Mouse (Mus musculus) cerebellum, postnatal 14 days (tissue): Measurements from ENCODE around the gene Spryd4.
A peak's percentile ranks its signal among the peaks of the same experiment; 100 is the strongest.
"Not testable (repeated sequence)": the region's sequence is repeated elsewhere in the genome, so short reads cannot be mapped to it uniquely, and the experiment has no call there.

Experiments used
- DNase-seq, 2 experiments: peaks; one replicate each; pipeline ENCODE4 v3.0.0; 2021; ENCODE audit warnings: mixed read lengths in 2 of 2

Spryd4 gene

DNA sequence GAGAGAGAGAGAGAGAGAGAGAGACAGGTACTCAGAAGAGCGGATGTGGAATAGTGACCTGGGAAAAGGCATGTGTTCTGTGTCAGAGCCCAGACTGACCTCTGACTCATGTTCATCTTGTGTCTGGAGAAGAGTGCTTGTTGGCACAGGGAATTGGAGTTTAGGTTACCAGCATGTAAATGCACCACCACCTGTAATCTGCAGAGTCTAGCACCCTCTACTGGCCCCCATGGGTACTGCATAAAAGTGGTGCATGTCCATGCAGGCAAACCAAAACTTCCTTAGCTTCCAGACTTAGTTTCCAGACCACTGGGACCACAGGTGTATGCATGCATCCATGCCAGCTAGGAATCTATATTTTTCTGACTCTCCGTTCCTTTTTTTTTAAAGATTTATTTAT is 25.6 kb downstream of the Spryd4 start:
- DNase-seq, result peak; percentile 87 to 92

DNA sequence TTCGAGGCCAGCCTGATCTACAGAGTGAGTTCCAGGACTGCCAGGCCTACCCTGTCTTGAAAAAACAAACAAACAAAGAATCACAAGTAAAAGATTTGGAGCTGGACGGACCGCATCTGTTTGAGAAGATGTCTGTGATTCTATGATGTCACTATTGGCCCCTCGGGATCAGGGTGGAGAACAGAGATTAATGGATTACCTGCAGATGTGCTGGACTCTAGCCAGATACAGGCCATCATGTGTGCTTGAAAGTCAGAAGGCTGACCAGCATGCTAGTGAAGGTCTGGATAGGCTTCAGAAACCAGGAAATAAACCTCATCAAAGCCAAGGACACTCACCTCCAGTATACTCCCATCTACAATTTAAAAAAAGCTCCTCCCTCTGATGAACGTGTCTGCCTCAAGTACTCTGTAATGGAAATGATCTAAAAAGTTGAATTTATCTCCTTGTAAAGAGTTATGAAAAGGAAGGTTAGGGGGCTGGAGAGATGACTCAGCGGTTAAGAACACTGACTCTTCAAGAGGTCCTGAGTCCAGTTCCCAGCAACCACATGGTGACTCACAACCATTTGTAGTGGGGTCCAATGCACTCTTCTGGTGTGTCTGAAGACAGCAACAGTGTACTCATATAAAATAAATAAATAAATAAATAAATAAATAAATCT is 26.2 kb downstream of the Spryd4 start:
- DNase-seq, result no peak

DNA sequence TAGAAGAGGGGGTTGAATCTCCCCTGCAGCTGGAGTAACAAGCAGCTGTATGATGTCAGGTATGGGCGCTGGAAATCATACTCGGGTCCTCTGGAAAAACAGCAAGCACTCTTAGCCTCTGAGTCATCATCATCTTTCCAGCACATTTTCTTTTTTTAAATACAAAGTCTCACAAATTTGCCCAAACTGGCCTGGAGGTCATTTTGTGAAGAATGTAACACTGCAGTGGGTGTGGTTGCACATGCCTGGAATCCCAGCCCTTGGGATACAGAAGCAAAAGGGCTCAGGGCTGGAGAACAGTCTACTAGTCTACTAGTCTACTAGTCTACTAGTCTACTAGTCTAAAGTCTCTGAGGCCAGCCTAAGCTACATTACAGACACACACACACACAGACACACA is 27.3 kb downstream of the Spryd4 start:
- DNase-seq, result no peak

DNA sequence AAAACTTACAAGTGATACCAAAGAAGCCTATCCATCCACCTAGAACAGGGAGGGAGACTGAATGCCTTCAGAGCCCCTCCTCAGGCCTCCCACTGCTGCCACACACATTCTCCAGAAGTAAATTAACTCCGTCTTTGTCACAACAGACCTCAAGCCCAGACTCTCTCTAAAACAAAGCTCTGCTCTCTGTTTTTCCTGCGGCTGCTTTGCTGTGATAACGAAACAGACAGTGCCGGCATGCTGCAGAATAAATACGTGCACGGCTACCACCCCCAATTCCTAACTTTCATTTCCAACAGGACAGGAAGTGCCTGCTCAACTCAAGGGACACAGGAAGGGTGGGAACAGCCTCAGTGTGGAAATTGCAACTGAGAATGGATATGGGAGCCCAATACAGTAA is 31.6 kb downstream of the Spryd4 start, which contains the start of gene Rbms2:
Gene Rbms2 (minus strand): TSS at position 309 of the 400 bp plus-strand sequence.
- no peak for DNase-seq

DNA sequence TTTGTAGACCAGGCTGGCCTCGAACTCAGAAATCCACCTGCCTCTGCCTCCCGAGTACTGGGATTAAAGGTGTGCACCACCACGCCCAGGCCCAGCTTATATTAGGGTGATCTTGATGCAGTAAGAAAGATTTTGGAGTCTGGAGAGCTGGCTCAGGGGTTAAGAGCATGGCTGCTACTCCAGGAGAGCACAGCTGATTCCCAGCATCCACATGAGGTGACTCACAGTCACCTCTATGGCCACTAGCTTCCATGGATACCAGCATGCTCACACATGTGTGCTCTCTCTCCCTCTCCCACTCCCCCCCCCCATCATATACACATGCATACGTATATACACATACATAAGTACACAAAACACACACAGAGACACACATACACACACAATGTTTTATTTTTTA is 34.3 kb downstream of the Spryd4 start:
- no peak for DNase-seq

DNA sequence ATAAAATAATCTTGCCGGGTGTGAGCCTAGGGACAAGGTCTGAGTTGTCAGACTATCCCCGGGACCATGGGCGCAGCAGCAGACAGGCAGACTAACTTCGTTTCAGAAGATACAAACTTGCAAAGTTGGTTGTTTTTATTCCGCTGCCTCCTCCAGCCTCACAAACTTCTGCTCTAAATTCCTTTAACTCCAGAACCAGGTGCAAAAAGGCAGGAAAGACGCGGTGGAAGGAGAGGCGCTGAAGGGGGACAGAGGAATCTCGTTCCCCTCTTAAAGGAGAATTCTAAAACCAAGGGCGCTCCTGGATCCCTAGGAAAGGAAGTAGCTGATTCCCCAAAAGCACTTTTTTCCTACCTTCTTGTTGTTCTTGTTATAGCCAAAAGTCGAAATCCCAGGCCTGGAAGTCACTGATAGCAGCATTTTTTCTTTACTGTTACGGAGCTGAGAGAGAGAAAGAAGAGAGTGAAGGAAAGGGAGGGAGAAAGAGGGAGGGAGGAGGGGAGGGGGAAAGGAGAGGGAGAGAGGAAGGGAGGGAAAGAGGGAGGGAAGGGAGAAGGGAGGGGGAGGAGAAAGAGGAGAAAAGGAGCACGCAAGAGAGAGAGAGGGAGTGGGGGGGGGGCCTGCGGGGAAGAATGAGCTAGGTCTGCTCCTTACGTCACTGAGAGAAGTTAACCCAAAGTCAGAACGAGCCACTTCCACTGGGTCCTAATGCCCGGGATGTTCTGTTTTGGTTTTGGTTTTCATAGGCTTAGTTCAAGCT is 35.4 kb downstream of the Spryd4 start:
- peak; percentile 69 to 71 for DNase-seq

DNA sequence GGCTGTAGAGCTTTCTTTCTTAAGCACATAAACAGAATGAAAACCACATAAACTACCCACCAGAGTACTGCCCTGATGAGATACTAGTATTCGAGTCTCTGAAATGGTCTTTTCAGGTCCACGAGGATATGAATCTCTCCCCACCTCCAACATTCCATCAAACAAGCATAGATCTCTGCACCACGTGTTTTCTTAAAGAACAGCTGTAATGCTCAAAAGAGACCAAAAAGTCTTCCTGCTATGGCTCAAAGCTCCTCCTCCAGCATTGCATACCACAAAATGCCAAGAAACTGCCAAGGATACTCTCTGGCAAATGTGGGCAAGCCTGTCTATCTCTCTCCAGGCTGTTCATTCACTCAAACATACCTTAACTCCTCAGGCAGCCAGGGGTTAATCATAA is 36.3 kb downstream of the Spryd4 start:
- no peak for DNase-seq

DNA sequence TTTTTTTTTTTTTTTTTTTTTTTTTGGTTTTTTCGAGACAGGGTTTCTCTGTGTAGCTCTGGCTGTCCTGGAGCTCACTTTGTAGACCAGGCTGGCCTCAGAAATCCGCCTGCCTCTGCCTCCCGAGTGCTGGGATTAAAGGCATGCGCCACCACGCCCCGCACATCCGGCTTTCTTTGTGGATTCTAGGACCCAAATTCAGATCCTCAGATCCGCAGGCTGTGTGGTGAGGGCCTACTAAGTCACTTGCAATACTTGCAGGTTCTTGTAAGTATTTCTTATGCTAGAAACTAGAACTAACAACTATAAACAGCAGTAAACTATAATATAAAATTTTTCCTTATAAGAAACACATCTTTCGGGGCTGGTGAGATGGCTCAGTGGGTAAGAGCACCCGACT is 40.3 kb downstream of the Spryd4 start:
- not testable (repeated sequence) for DNase-seq

DNA sequence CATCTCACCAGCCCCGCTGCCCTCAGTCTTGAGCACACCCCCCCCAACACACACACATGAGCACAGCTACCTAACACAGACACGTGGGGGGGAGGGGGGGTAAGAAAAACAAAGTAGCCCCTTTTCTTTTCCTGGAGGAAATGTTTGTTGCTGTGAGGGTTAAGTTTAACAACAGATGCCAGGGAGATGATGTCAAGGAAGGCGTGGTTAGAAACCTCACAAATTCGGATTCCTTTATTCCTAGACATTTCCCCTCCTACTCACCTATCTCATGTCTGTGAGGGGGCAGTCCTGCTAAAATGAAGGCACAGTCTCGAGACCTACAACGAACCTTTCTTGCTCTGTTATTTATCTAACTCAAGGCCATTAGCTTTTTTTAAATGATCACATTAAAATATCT is 44.5 kb downstream of the Spryd4 start:
- no peak for DNase-seq

DNA sequence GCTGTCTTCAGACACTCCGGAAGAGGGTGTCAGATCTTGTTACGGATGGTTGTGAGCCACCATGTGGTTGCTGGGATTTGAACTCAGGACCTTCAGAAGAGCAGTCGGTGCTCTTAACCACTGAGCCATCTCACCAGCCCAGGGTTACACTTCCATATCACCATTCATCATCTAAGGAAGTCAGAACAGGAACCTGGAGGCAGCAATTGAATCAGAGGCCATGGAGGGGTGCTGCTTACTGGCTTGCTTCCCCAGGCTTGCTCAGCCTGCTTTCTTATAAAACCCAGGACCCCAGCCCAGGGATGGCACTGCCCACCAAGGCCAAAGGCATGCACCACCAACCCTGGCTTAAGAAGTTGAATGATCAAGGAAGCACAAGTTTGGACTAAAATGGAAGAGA is 45.9 kb downstream of the Spryd4 start:
- not testable (repeated sequence) for DNase-seq
